Mouse (Mus musculus) stomach, postnatal 0 days (tissue): ENCODE data around the gene Gm45837.

Source experiments
- CTCF ChIP-seq: IDR thresholded peaks from 2 replicates; pipeline ENCODE4 v1.5.1; 2016; ENCODE audit warnings: antibody characterized with exemption, low read depth, mild to moderate bottlenecking, moderate library complexity
- EP300 ChIP-seq: optimal IDR thresholded peaks from 2 replicates; pipeline ENCODE3; 2016; ENCODE audit warnings: antibody characterized with exemption

GRCm38 (mm10) chr7:101381512-101381911 is 29.2 kb upstream of the Gm45837 start:
- TF ChIP-seq CTCF (no peak), EP300 (no peak)
